Mouse (Mus musculus) MEL-GATA-1-ER (cell line): ENCODE measurements around the gene Rnf130.

ENCODE experiments used
- DNase-seq: peaks from one replicate; pipeline ENCODE4 v3.0.0-alpha.2; 2012; ENCODE audit warnings: low read depth; ENCODE audit errors: extremely low read depth

The Rnf130 gene

GRCm38 (mm10) chr11:50022085-50022484 is 3.1 kb upstream of the Rnf130 start:
- no peak for DNase-seq

- no peak for DNase-seq
Observed at GRCm38 (mm10) chr11:50024445-50024832, 707 bp upstream of the Rnf130 start.

- no peak for DNase-seq
Observed at GRCm38 (mm10) chr11:50025721-50026520, 775 bp downstream of the Rnf130 start.

- DNase-seq, result no peak
Observed at GRCm38 (mm10) chr11:50026521-50027090, 1.5 kb downstream of the Rnf130 start.

- DNase-seq, result no peak
Observed at GRCm38 (mm10) chr11:50028416-50028815, 3.3 kb downstream of the Rnf130 start.

- no peak for DNase-seq
Observed at GRCm38 (mm10) chr11:50034155-50034554, 9.0 kb downstream of the Rnf130 start.

- DNase-seq, result no peak
Observed at GRCm38 (mm10) chr11:50035726-50036125, 10.6 kb downstream of the Rnf130 start.

GRCm38 (mm10) chr11:50036781-50037460 is 11.8 kb downstream of the Rnf130 start:
- DNase-seq, result no peak

- peak; percentile 84 for DNase-seq
Observed at GRCm38 (mm10) chr11:50038757-50039156, 13.6 kb downstream of the Rnf130 start.

- no peak for DNase-seq
Observed at GRCm38 (mm10) chr11:50041148-50041547, 16.0 kb downstream of the Rnf130 start.

GRCm38 (mm10) chr11:50042345-50042997 is 17.3 kb downstream of the Rnf130 start:
- DNase-seq, result peak; percentile 92

GRCm38 (mm10) chr11:50044454-50044853 is 19.3 kb downstream of the Rnf130 start:
- peak; percentile 53 for DNase-seq

GRCm38 (mm10) chr11:50047610-50048009 is 22.5 kb downstream of the Rnf130 start:
- DNase-seq, result no peak

- DNase-seq, result no peak
Observed at GRCm38 (mm10) chr11:50048115-50048514, 23.0 kb downstream of the Rnf130 start.

GRCm38 (mm10) chr11:50050392-50050791 is 25.2 kb downstream of the Rnf130 start:
- no peak for DNase-seq

- DNase-seq, result no peak
Observed at GRCm38 (mm10) chr11:50057713-50058112, 32.6 kb downstream of the Rnf130 start.

GRCm38 (mm10) chr11:50058277-50058676 is 33.1 kb downstream of the Rnf130 start:
- no peak for DNase-seq

GRCm38 (mm10) chr11:50059045-50059444 is 33.9 kb downstream of the Rnf130 start:
- no peak for DNase-seq

GRCm38 (mm10) chr11:50062116-50062515 is 37.0 kb downstream of the Rnf130 start:
- no peak for DNase-seq

- DNase-seq, result no peak
Observed at GRCm38 (mm10) chr11:50066088-50066487, 40.9 kb downstream of the Rnf130 start.

- DNase-seq, result no peak
Observed at GRCm38 (mm10) chr11:50073830-50074229, 48.7 kb downstream of the Rnf130 start.

GRCm38 (mm10) chr11:50076756-50077155 is 51.6 kb downstream of the Rnf130 start:
- DNase-seq, result no peak
